Mouse (Mus musculus) midbrain, postnatal 0 days (tissue): ENCODE measurements around the gene Fez2. TPM values are rescaled to one million over a fixed set of nuclear protein-coding genes. Genes with fewer than 3 reads are reported as not detected.

Experiments used
- ATAC-seq: fragments of 200-750 bp; cut with Nextera tagmentation; 2 replicates; pipeline ENCODE4 v1.8.0; 2017; ENCODE audit warnings: moderate number of reproducible peaks, mild to moderate bottlenecking, moderate TSS enrichment, moderate library complexity; ENCODE audit not compliant: low FRiP score
- DNase-seq: peaks from one replicate; pipeline ENCODE4 v3.0.0-alpha.2; 2015; ENCODE audit warnings: low spot score
- H3K27ac ChIP-seq: fragments of 300-500 bp; sonication (generic); 2 replicates; pipeline ENCODE4 v1.5.1; 2014; ENCODE audit warnings: low read depth, mild to moderate bottlenecking, low read length, mixed read lengths
- H3K27me3 ChIP-seq: fragments of 300-500 bp; sonication (generic); 2 replicates; pipeline ENCODE4 v1.6.1; 2014; ENCODE audit warnings: low read length, control low read depth, mixed read lengths; ENCODE audit not compliant: insufficient read depth
- H3K36me3 ChIP-seq: fragments of 300-500 bp; sonication (generic); 2 replicates; pipeline ENCODE4 v1.6.1; 2014; ENCODE audit warnings: low read length, control low read depth, mixed read lengths; ENCODE audit not compliant: insufficient read depth
- H3K4me1 ChIP-seq: fragments of 300-500 bp; sonication (generic); 2 replicates; pipeline ENCODE4 v1.6.1; 2014; ENCODE audit warnings: mild to moderate bottlenecking, control low read depth, antibody characterized with exemption, low read length, mixed read lengths; ENCODE audit not compliant: insufficient read depth
- H3K4me2 ChIP-seq: fragments of 300-500 bp; sonication (generic); 2 replicates; pipeline ENCODE4 v1.6.1; 2014; ENCODE audit warnings: low read depth, mild to moderate bottlenecking, low read length, mixed read lengths; ENCODE audit not compliant: poor library complexity, severe bottlenecking
- H3K4me3 ChIP-seq: fragments of 300-500 bp; sonication (generic); 2 replicates; pipeline ENCODE4 v1.5.1; 2014; ENCODE audit warnings: low read depth, mild to moderate bottlenecking, low read length, moderate library complexity
- H3K9ac ChIP-seq: fragments of 300-500 bp; sonication (generic); replicated peaks from 2 replicates; pipeline ENCODE4 v1.6.1; 2014; ENCODE audit warnings: mild to moderate bottlenecking, low read length, moderate library complexity, mixed read lengths; ENCODE audit not compliant: poor library complexity, severe bottlenecking
- H3K9me3 ChIP-seq: fragments of 300-500 bp; sonication (generic); 2 replicates; pipeline ENCODE4 v1.6.1; 2016; ENCODE audit warnings: low read length, control low read depth
- CTCF ChIP-seq: IDR thresholded peaks from 2 replicates; pipeline ENCODE4 v1.5.1; 2016; ENCODE audit warnings: antibody characterized with exemption, mild to moderate bottlenecking
- WGBS: fragments of 180-500 bp; shearing (Covaris S2); extraction: QIAGEN DNeasy Blood & Tissue Kit; methylation state at CpG from one replicate; pipeline ENCODE4 v1.1.7; 2014; 5-methylcytosine and 5-hydroxymethylcytosine counted together
- polyA plus RNA-seq: library from polyadenylated mRNA; unstranded; fragments of >200 nt; fragmentation: Nextera tagmentation; extraction: Ambion mirVana; gene quantifications from 2 replicates; pipeline ENCODE4 v1.2.1, GENCODE M21; 2015
- total RNA-seq: library from RNA; depleted of rRNA; stranded (reverse); fragments of >200 nt; gene quantifications from 2 replicates; pipeline ENCODE4 v1.2.3, GENCODE M21; 2014

Gene Fez2
- total and polyA plus RNA-seq, 2 experiments from 2014 or later = 51.6 to 60.4 TPM

DNA sequence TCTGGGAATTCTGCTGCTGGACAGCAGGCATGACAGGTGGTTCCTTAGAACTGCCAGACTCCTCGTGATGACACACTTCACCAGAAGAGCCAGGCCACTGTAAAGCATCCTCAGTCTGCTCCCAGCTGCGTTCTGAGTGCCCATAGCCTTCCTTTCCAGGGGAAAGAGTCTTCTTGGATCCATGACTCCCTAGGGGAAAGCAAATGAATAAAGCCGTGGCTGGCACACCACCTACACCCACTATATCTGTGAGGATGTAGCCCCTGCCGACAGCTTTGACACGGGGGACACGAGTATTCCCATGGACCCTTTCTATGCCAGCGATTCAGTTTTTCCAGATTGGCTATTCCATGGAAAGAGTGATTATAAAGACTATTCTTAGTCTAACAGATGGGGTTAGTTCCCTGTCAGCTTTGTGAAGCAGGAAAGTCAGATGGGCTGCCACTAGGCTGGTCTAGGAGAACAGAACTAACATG, 59.7 kb downstream of the Fez2 start:
- 63% methylated on average over 7 of the region's 7 CpGs for WGBS
- peak; percentile 22; the same call in 1 of the 2 replicates for ATAC-seq

DNA sequence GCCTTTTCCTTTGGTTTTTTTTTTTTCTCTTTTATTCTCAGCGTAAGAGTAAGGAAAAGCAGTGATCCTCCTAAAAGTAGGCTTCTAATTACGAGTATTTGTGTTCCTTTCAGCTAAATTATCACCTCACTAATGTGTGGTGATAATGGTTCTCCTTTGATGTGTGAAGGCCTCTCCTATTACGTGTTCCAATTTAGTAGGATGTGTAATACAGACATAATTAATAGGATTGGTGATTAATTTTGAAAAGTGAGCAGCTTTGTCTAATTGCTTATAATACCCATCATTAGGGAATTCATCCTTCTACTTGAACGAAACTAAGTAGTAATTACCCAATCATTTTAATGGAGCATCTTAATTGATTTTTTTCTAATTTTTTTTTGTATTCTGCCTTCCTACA, 60.2 kb downstream of the Fez2 start:
- H3K9me3 ChIP-seq = no peaks in the 10 kb centered on the region
- H3K36me3 ChIP-seq = no peaks in the 10 kb centered on the region
- no peak overlapping the region for H3K4me3 ChIP-seq
- no peak overlapping the region for H3K9ac ChIP-seq
- DNase-seq (peak; percentile 37), ATAC-seq (no peak)
- no peaks in the 10 kb centered on the region for H3K27me3 ChIP-seq
- 78% methylated on average over 4 of the region's 4 CpGs for WGBS
- no peaks in the 10 kb centered on the region for H3K4me1 ChIP-seq
- TF ChIP-seq CTCF = no peak
- H3K27ac ChIP-seq = no peak overlapping the region
- no peak overlapping the region for H3K4me2 ChIP-seq

More for the DNA sequence above, 59.7 kb downstream of the Fez2 start:
- no peak overlapping the region for H3K4me2 ChIP-seq
- H3K9me3 ChIP-seq = no peaks in the 10 kb centered on the region
- H3K4me3 ChIP-seq = no peak overlapping the region
- no peak overlapping the region for H3K27ac ChIP-seq
- H3K4me1 ChIP-seq = no peaks in the 10 kb centered on the region
- no peaks in the 10 kb centered on the region for H3K27me3 ChIP-seq
- TF ChIP-seq CTCF = no peak
- H3K9ac ChIP-seq = no peak overlapping the region
- peak; percentile 72 for DNase-seq
- H3K36me3 ChIP-seq = no peaks in the 10 kb centered on the region

DNA sequence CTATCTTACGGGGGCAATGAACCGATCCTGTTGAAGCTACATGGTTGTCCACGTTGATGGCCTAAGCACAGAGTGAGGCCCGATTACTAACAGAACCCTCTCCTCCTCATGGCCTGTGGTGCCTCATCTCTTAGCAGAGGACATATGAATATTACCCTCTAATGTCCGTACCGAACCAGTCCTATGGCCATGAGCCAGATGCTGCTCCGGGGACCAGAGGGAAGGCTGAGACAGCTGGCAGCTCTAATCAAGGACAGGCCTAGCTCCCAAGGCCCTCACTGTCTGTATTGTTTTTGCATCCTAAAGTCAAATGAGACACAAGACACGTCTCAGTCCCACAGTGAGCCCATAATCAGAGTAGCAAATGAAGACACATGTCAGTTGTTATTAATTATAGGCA, 62.3 kb downstream of the Fez2 start:
- H3K4me3 ChIP-seq = no peak overlapping the region

DNA sequence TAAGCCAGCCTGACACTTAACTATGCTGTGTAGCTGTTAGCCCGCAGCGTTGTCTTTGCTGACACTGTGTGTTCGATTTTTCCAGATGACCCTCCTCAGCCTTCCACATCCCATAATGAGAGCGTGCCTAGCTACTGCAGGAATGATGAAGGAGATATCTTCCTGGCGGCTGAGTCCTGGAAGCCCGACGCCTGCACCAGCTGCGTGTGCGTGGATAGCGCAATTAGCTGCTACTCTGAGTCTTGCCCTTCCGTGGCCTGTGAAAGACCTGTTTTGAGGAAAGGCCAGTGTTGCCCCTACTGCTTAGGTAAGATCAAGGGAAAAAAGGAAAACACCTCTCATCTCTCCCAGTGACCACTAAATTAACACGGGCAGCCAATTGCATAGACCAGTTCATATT, 63.1 kb downstream of the Fez2 start:
- H3K9me3 ChIP-seq = no peaks in the 10 kb centered on the region
- H3K4me1 ChIP-seq = no peaks in the 10 kb centered on the region
- no peak overlapping the region for H3K4me2 ChIP-seq
- H3K27me3 ChIP-seq = no peaks in the 10 kb centered on the region
- no peak overlapping the region for H3K27ac ChIP-seq
- H3K36me3 ChIP-seq = no peaks in the 10 kb centered on the region
- 82% methylated on average over 12 of the region's 12 CpGs for WGBS
- no peak overlapping the region for H3K4me3 ChIP-seq
- TF ChIP-seq CTCF = no peak
- DNase-seq = no peak
- H3K9ac ChIP-seq = no peak overlapping the region
- no peak for ATAC-seq

More for the DNA sequence above, 62.3 kb downstream of the Fez2 start:
- H3K9ac ChIP-seq = no peak overlapping the region
- H3K4me1 ChIP-seq = no peaks in the 10 kb centered on the region
- H3K9me3 ChIP-seq = no peaks in the 10 kb centered on the region
- WGBS = 69% methylated on average over 8 of the region's 8 CpGs
- ATAC-seq (no peak), DNase-seq (no peak)
- H3K4me2 ChIP-seq = no peak overlapping the region
- H3K27me3 ChIP-seq = no peaks in the 10 kb centered on the region
- no peak for TF ChIP-seq CTCF
- no peaks in the 10 kb centered on the region for H3K36me3 ChIP-seq
- H3K27ac ChIP-seq = no peak overlapping the region

DNA sequence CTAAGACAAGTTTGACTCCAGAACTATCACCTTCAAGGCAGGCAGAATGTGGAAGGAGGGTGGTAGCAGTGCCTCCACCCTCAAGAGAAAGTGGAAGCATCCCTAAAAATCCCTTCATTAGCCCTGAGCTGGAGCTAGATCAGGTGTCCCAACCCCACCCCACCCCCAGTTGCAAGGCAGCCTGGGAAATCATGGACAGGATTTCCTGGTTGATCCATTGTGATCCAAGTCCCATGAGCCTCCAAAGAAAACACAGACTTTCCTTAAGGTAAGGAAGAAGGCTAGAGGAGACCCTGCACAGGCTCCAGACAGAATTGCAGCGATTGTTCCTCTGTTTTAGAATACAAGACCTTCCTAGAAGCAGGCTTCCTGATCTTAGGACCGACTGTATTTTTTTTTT, 63.5 kb downstream of the Fez2 start:
- Histone ChIP-seq H3K27me3 (no peaks in the 10 kb centered on the region), H3K9me3 (no peaks in the 10 kb centered on the region), H3K4me2 (no peak overlapping the region), H3K27ac (no peak overlapping the region), H3K9ac (no peak overlapping the region), H3K36me3 (no peaks in the 10 kb centered on the region), H3K4me1 (no peaks in the 10 kb centered on the region), H3K4me3 (no peak overlapping the region)
- 90% methylated on average over 2 of the region's 2 CpGs for WGBS
- ATAC-seq (no peak), DNase-seq (no peak)
- no peak for TF ChIP-seq CTCF

DNA sequence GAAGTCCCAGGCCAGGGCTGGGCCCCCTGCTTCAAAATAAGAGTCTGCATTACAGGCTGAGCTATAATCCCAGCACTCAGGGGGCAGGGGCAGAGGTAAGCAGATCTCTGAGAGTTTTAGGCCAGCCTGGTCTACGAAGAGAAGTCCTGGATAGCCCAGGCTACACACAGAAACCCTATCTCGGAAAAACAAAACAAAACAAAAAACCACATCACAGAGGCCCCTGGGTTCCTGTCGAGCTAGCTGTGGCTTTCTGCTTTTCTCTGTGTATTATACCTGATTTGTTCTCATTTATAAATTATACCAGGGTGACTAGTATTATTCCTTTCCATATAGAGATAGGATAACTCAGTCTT, 65.5 kb downstream of the Fez2 start:
- H3K4me3 ChIP-seq = no peak overlapping the region
- no peak for DNase-seq
- no peaks in the 10 kb centered on the region for H3K36me3 ChIP-seq
- no peak for TF ChIP-seq CTCF
- no peak overlapping the region for H3K9ac ChIP-seq
- WGBS = 92% methylated on average over 3 of the region's 3 CpGs
- no peak for ATAC-seq
- H3K4me2 ChIP-seq = no peak overlapping the region
- no peak overlapping the region for H3K27ac ChIP-seq
- no peaks in the 10 kb centered on the region for H3K27me3 ChIP-seq
- no peaks in the 10 kb centered on the region for H3K4me1 ChIP-seq
- H3K9me3 ChIP-seq = no peaks in the 10 kb centered on the region
